Mouse (Mus musculus) cerebellum, adult (tissue): ENCODE data around the gene Serinc1.
"Not testable (repeated sequence)": the region's sequence is repeated elsewhere in the genome, so short reads cannot be mapped to it uniquely, and the experiment has no call there.

Source experiments
- ATAC-seq: cut with Nextera tagmentation; 2 replicates; pipeline ENCODE4 v1.9.2; 2017; ENCODE audit warnings: mild to moderate bottlenecking, moderate library complexity, mixed read lengths; ENCODE audit not compliant: insufficient number of reproducible peaks, low FRiP score, low TSS enrichment

Serinc1 gene

GRCm38 (mm10) chr10:57532218-57533101 is at the start of gene Serinc1:
TSS of gene Serinc1 (minus strand) at chr10:57532530.
- ATAC-seq = peak; percentile 98

GRCm38 (mm10) chr10:57576721-57577120 is 44.4 kb upstream of the Serinc1 start:
- ATAC-seq = no peak

- peak; percentile 74 for ATAC-seq
These were observed 39.8 kb upstream of the Serinc1 start for GRCm38 (mm10) chr10:57572130-57572529.

GRCm38 (mm10) chr10:57571211-57571730 is 38.9 kb upstream of the Serinc1 start:
- ATAC-seq = no peak

- peak; percentile 49; the same call in 1 of the 2 replicates for ATAC-seq
These were observed 36.9 kb upstream of the Serinc1 start for GRCm38 (mm10) chr10:57569023-57569931.

- ATAC-seq = no peak
These were observed 33.9 kb upstream of the Serinc1 start for GRCm38 (mm10) chr10:57566221-57566620.

- ATAC-seq = no peak
These were observed 25.3 kb upstream of the Serinc1 start for GRCm38 (mm10) chr10:57557597-57557996.

- no peak for ATAC-seq
These were observed 21.4 kb upstream of the Serinc1 start for GRCm38 (mm10) chr10:57553719-57554118.

- ATAC-seq = no peak
These were observed 17.3 kb upstream of the Serinc1 start for GRCm38 (mm10) chr10:57549631-57550030.

GRCm38 (mm10) chr10:57543890-57544289 is 11.6 kb upstream of the Serinc1 start:
- not testable (repeated sequence) for ATAC-seq

GRCm38 (mm10) chr10:57531616-57532217 is 613 bp downstream of the Serinc1 start:
- ATAC-seq = no peak

GRCm38 (mm10) chr10:57531076-57531475 is 1.3 kb downstream of the Serinc1 start:
- ATAC-seq = no peak

GRCm38 (mm10) chr10:57526469-57526868 is 5.9 kb downstream of the Serinc1 start:
- ATAC-seq = no peak

GRCm38 (mm10) chr10:57515278-57515677 is 17.1 kb downstream of the Serinc1 start:
- no peak for ATAC-seq

GRCm38 (mm10) chr10:57514616-57515015 is 17.7 kb downstream of the Serinc1 start:
- ATAC-seq = no peak

- no peak for ATAC-seq
These were observed 32.7 kb downstream of the Serinc1 start for GRCm38 (mm10) chr10:57499414-57500156.

- no peak for ATAC-seq
These were observed 40.3 kb downstream of the Serinc1 start for GRCm38 (mm10) chr10:57492050-57492449.

GRCm38 (mm10) chr10:57488591-57488990 is 43.7 kb downstream of the Serinc1 start:
- no peak for ATAC-seq

GRCm38 (mm10) chr10:57487201-57487600 is 45.1 kb downstream of the Serinc1 start:
- no peak for ATAC-seq
